Mouse (Mus musculus): ENCODE measurements around the gene Elmsan1. TPM values are rescaled to one million over a fixed set of nuclear protein-coding genes. Genes with fewer than 3 reads are reported as not detected.

Gene Elmsan1
- polyA plus RNA-seq (2014; fragmentation: Illumina TruSeq; extraction: RNeasy Lipid Tissue Mini Kit (QIAGEN cat#74804); ENCODE audit: low read depth, low replicate concordance): 8.2 TPM

GRCm38 (mm10) chr12:84218289-84219120 is at the start of gene Elmsan1:
TSS of gene Elmsan1 (minus strand) at chr12:84218881.

GRCm38 (mm10) chr12:84147954-84148621 is 70.6 kb downstream of the Elmsan1 start, which contains the start of gene Pnma1:
TSS of gene Pnma1 (minus strand) at chr12:84148489.

DNA sequence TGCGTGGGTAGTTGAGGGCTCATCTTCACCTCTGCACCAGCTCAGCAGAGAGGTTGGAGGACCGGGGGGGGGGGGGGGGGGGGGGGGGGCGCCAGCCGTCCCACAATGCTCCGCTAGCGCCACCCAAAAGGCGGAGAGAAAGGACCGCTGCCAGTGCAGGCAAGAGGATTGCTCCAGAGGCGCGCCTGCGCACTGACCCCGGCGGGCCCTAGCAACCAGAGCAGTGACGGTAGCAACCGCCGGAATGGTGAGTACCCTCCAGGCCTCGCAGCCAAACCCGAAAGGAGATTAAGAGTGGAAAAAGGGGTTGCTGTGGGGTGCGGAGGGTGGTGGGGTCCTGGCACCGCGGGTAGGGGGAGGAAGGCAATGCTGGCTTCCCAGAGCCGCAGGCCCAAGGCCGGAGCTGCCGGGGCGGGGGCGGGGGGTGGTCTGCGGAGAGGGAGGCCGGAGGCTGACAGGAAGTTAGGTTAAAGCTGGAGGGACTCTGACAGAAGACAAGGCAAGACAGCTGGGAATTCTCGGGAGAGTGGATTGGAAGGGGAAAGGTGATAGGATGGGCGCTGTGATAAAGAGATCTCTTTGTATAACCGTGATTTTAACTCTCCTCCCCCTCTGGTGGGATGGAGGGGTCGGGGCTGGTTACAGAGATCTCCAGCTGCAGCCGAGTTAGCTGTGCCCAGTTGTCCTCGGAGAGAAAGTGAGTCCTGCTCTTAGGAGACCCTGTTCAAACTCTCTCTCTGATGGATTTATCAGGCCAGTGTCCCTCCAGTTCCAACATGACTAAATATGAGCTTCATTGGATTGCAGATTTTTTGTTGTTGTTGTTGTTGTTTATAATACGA is 104.3 kb downstream of the Elmsan1 start, which contains the start of gene Dnal1:
Gene Dnal1, plus strand, starts transcription at position 214 of the 842 bp plus-strand sequence.

DNA sequence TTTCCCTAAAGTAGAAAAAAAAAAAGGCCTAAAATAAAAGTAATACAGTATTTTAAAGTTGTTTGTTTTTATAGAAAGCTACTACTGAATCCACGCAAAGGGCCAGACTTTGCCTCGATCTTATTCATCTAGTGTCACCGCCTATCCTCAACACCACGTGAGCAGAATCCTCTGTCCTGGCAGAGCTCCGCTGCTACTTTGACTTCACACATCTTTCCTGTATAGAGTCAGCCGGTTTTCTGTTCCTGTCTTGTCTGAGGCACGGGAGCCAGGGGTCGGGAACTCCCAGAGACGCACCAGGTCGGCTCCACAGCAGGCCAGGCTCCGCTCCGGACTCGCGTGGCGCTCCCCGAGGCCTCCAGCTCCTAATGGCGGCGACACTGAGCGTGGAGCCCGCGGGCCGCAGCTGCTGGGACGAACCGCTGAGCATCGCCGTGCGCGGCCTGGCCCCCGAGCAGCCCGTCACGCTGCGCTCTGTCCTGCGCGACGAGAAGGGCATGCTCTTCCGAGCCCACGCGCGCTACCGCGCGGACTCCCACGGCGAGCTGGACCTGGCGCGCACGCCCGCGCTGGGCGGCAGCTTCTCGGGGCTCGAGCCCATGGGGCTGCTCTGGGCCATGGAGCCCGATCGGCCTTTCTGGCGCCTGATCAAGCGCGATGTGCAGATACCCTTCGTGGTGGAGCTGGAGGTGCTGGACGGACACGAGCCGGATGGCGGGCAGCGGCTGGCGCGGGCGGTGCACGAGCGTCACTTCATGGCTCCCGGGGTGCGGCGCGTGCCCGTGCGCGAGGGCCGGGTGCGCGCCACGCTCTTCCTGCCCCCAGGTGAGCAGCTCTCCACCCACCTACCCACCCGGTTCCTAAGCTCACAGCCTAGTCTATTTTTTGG is 117.8 kb downstream of the Elmsan1 start, which contains the start of gene Acot6:
Gene Acot6, plus strand, starts transcription at position 51 of the 889 bp plus-strand sequence.

Other genes starting within 250 kb of the Elmsan1 start
- not detected for gene Heatr4, start 234.0 kb downstream of the Elmsan1 start, polyA plus RNA-seq (2014; fragmentation: Illumina TruSeq; extraction: RNeasy Lipid Tissue Mini Kit (QIAGEN cat#74804); ENCODE audit: low read depth, low replicate concordance)
- gene Acot2, start 231.0 kb downstream of the Elmsan1 start, polyA plus RNA-seq (2014; fragmentation: Illumina TruSeq; extraction: RNeasy Lipid Tissue Mini Kit (QIAGEN cat#74804); ENCODE audit: low read depth, low replicate concordance): 44.9 TPM
- gene Acot1, start 209.4 kb downstream of the Elmsan1 start, polyA plus RNA-seq (2014; fragmentation: Illumina TruSeq; extraction: RNeasy Lipid Tissue Mini Kit (QIAGEN cat#74804); ENCODE audit: low read depth, low replicate concordance): 59.6 TPM
- 0.55 TPM for gene Acot4, start 180.5 kb downstream of the Elmsan1 start, polyA plus RNA-seq (2014; fragmentation: Illumina TruSeq; extraction: RNeasy Lipid Tissue Mini Kit (QIAGEN cat#74804); ENCODE audit: low read depth, low replicate concordance)
- not detected for gene Gm49366, start 179.9 kb downstream of the Elmsan1 start, polyA plus RNA-seq (2014; fragmentation: Illumina TruSeq; extraction: RNeasy Lipid Tissue Mini Kit (QIAGEN cat#74804); ENCODE audit: low read depth, low replicate concordance)
- 1.8 TPM for gene Acot3, start 166.7 kb downstream of the Elmsan1 start, polyA plus RNA-seq (2014; fragmentation: Illumina TruSeq; extraction: RNeasy Lipid Tissue Mini Kit (QIAGEN cat#74804); ENCODE audit: low read depth, low replicate concordance)
- not detected for gene Acot5, start 149.6 kb downstream of the Elmsan1 start, polyA plus RNA-seq (2014; fragmentation: Illumina TruSeq; extraction: RNeasy Lipid Tissue Mini Kit (QIAGEN cat#74804); ENCODE audit: low read depth, low replicate concordance)
- 2.9 TPM for gene Acot6, start 118.2 kb downstream of the Elmsan1 start, polyA plus RNA-seq (2014; fragmentation: Illumina TruSeq; extraction: RNeasy Lipid Tissue Mini Kit (QIAGEN cat#74804); ENCODE audit: low read depth, low replicate concordance)
- gene Dnal1, start 104.5 kb downstream of the Elmsan1 start, polyA plus RNA-seq (2014; fragmentation: Illumina TruSeq; extraction: RNeasy Lipid Tissue Mini Kit (QIAGEN cat#74804); ENCODE audit: low read depth, low replicate concordance): 4.3 TPM
- gene Pnma1, start 70.4 kb downstream of the Elmsan1 start, polyA plus RNA-seq (2014; fragmentation: Illumina TruSeq; extraction: RNeasy Lipid Tissue Mini Kit (QIAGEN cat#74804); ENCODE audit: low read depth, low replicate concordance): not detected
- gene Ptgr2, start 66.4 kb upstream of the Elmsan1 start, polyA plus RNA-seq (2014; fragmentation: Illumina TruSeq; extraction: RNeasy Lipid Tissue Mini Kit (QIAGEN cat#74804); ENCODE audit: low read depth, low replicate concordance): 238 TPM
- 32.7 TPM for gene Zfp410, start 98.0 kb upstream of the Elmsan1 start, polyA plus RNA-seq (2014; fragmentation: Illumina TruSeq; extraction: RNeasy Lipid Tissue Mini Kit (QIAGEN cat#74804); ENCODE audit: low read depth, low replicate concordance)
- gene Coq6, start 142.8 kb upstream of the Elmsan1 start, polyA plus RNA-seq (2014; fragmentation: Illumina TruSeq; extraction: RNeasy Lipid Tissue Mini Kit (QIAGEN cat#74804); ENCODE audit: low read depth, low replicate concordance): 77.1 TPM
- gene Fam161b, start 143.0 kb upstream of the Elmsan1 start, polyA plus RNA-seq (2014; fragmentation: Illumina TruSeq; extraction: RNeasy Lipid Tissue Mini Kit (QIAGEN cat#74804); ENCODE audit: low read depth, low replicate concordance): 12.6 TPM
- gene Entpd5, start 190.1 kb upstream of the Elmsan1 start, polyA plus RNA-seq (2014; fragmentation: Illumina TruSeq; extraction: RNeasy Lipid Tissue Mini Kit (QIAGEN cat#74804); ENCODE audit: low read depth, low replicate concordance): 90.1 TPM
- gene Bbof1, start 190.2 kb upstream of the Elmsan1 start, polyA plus RNA-seq (2014; fragmentation: Illumina TruSeq; extraction: RNeasy Lipid Tissue Mini Kit (QIAGEN cat#74804); ENCODE audit: low read depth, low replicate concordance): 3.0 TPM
- 15.1 TPM for gene Rnf113a2, start 198.3 kb upstream of the Elmsan1 start, polyA plus RNA-seq (2014; fragmentation: Illumina TruSeq; extraction: RNeasy Lipid Tissue Mini Kit (QIAGEN cat#74804); ENCODE audit: low read depth, low replicate concordance)
- 228 TPM for gene Aldh6a1, start 232.1 kb upstream of the Elmsan1 start, polyA plus RNA-seq (2014; fragmentation: Illumina TruSeq; extraction: RNeasy Lipid Tissue Mini Kit (QIAGEN cat#74804); ENCODE audit: low read depth, low replicate concordance)
- 14.8 TPM for gene Lin52, start 232.5 kb upstream of the Elmsan1 start, polyA plus RNA-seq (2014; fragmentation: Illumina TruSeq; extraction: RNeasy Lipid Tissue Mini Kit (QIAGEN cat#74804); ENCODE audit: low read depth, low replicate concordance)

Measured in heart, adult 10 weeks (tissue).